Mouse (Mus musculus): ENCODE results near the gene Ndufv2. TPM values are rescaled to one million over a fixed set of nuclear protein-coding genes. Genes with fewer than 3 reads are reported as not detected.
"Not testable (repeated sequence)": the region's sequence is repeated elsewhere in the genome, so short reads cannot be mapped to it uniquely, and the experiment has no call there.

Gene Ndufv2
- polyA plus RNA-seq, 1 experiment from 2014 or later = 356 TPM

DNA sequence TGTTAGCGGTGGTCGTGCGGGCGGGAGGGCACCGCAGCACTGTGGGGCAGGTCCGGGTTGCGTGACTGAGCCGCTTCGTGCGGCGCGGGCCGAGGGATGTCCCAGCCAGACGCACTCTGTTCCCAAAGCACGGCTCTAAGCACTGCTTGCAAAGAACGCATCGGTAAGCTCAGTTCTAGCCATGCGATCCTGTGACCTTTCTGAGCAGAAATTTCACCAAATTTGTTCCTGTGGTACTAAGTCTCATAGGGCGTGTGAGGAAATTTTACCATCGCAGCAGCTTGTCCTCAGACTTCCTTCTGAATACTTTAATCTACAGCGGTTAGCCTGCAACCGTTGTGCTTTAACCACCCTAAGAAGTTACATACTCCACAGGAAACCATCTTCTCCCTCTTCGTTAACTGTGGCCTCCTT is 23.9 kb downstream of the Ndufv2 start:
- peak overlapping the region; percentile 95 for H3K4me3 ChIP-seq (ENCODE audit: low read depth, low read length)
- TF ChIP-seq CTCF (IDR thresholded peaks at IDR 0.05; ENCODE audit: low read depth) = no peak
- no peak for TF ChIP-seq EP300 (optimal IDR thresholded peaks at IDR 0.05)
- peak overlapping the region; percentile 88 for H3K4me2 ChIP-seq (replicated peaks; ENCODE audit: low read depth)
- H3K27me3 ChIP-seq (ENCODE audit: control insufficient read depth, insufficient read depth, low read length) = no peaks in the 10 kb centered on the region
- H3K36me3 ChIP-seq (ENCODE audit: control insufficient read depth, insufficient read depth, low read length) = 0 out of 2 replicates have a peak, but pooled peaks cover 6% of the 10 kb centered on the region
- peak; percentile 44 for ATAC-seq (ENCODE audit: low FRiP score, low TSS enrichment)
- H3K9ac ChIP-seq (ENCODE audit: low read length) = peak overlapping the region; percentile 73
- no peak for DNase-seq (ENCODE audit: low spot score)
- no peaks in the 10 kb centered on the region for H3K9me3 ChIP-seq (ENCODE audit: control insufficient read depth, low read length)
- peak overlapping the region; percentile 97 for H3K27ac ChIP-seq (replicated peaks)
- H3K4me1 ChIP-seq (replicated peaks; ENCODE audit: control insufficient read depth, insufficient read depth) = no peaks in the 10 kb centered on the region
- WGBS = 1% methylated on average over 23 of the region's 23 CpGs

DNA sequence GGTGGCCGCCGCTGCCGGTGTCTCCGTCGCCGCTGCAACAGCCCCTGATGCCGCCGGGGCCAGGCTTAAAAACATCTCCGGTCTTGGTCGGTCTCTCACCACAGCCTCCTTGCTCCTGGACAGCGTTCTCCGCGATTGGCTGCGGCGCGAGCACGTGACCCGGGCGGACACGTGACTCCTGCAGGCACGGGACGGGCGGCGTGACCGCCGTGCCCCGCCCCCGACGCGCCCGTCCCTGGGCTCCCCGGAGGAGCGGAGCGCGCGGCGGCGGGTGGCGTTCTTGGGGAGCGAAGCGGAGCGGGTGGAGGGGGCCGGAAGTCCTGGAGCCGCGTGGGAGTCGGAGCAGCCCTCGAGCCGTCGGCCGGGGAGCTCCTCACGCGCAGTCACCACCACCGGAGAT is 24.4 kb downstream of the Ndufv2 start, which contains the start of gene Ankrd12:
TSS of gene Ankrd12 (minus strand) at position 156 of the 400 bp plus-strand sequence.
- peak within 1 kb of the TSS; percentile 88 for H3K4me2 ChIP-seq (replicated peaks; ENCODE audit: low read depth)

DNA sequence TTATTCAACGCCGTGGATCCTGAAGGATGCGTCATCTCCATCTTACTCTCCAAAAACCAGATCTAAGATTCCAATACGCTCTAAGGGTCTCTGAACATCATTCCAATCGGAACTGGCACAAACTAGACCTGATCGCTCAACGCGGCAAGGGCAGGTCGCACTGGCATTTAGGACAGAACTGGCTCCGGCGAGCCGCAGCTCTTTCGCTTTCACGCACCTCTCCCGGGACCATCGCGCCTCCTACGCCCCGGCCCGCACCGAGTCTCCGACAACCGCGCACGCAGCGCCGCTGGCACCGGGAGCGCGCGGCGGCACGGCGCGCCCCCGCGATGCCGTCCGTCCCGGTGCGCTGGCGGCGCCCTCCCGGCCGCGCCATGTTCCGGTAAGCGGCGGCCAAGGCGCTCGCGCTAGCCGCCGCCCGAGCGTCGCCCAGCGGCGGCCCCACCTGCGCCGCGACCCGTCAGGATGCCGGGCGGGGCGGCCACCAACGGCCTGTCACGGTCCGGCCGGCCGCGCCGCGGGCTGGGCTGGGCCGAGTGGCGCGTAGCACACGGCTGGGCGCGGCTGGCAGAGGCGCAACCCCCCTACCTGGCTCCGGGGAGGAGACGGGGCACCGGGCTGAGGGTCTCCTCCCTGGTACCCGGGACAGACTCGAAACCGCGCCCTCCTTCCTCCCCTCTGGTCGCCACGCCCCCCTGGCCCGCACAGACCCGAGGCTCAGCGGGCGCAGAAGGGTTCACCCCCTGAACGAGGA is 25.0 kb downstream of the Ndufv2 start:
- H3K36me3 ChIP-seq (ENCODE audit: control insufficient read depth, insufficient read depth, low read length) = 0 out of 2 replicates have a peak, but pooled peaks cover 6% of the 10 kb centered on the region
- H3K9me3 ChIP-seq (ENCODE audit: control insufficient read depth, low read length) = no peaks in the 10 kb centered on the region
- H3K9ac ChIP-seq (ENCODE audit: low read length) = peak overlapping the region; percentile 83
- ATAC-seq (ENCODE audit: low FRiP score, low TSS enrichment) (peak; percentile 85), DNase-seq (ENCODE audit: low spot score) (no peak)
- H3K4me2 ChIP-seq (replicated peaks; ENCODE audit: low read depth) = peak overlapping the region; percentile 88
- H3K4me1 ChIP-seq (replicated peaks; ENCODE audit: control insufficient read depth, insufficient read depth) = no peaks in the 10 kb centered on the region
- no peaks in the 10 kb centered on the region for H3K27me3 ChIP-seq (ENCODE audit: control insufficient read depth, insufficient read depth, low read length)
- TF ChIP-seq CTCF (IDR thresholded peaks at IDR 0.05; ENCODE audit: low read depth) (no peak), EP300 (optimal IDR thresholded peaks at IDR 0.05) (no peak)
- H3K4me3 ChIP-seq (ENCODE audit: low read depth, low read length) = peak overlapping the region; percentile 95
- whole genome bisulfite sequencing = under 1% methylated on average over 71 of the region's 95 CpGs
- H3K27ac ChIP-seq (replicated peaks) = peak overlapping the region; percentile 97

More for the DNA sequence above, 24.4 kb downstream of the Ndufv2 start, which contains the start of gene Ankrd12:
- DNase-seq (ENCODE audit: low spot score) (peak; percentile 97), ATAC-seq (ENCODE audit: low FRiP score, low TSS enrichment) (peak; percentile 98)
- Histone ChIP-seq H3K4me1 (replicated peaks; ENCODE audit: control insufficient read depth, insufficient read depth) (no peaks in the 10 kb centered on the region), H3K9me3 (ENCODE audit: control insufficient read depth, low read length) (no peaks in the 10 kb centered on the region), H3K4me3 (ENCODE audit: low read depth, low read length) (peak within 1 kb of the TSS; percentile 95), H3K27ac (replicated peaks) (peak within 1 kb of the TSS; percentile 97), H3K27me3 (ENCODE audit: control insufficient read depth, insufficient read depth, low read length) (no peaks in the 10 kb centered on the region), H3K9ac (ENCODE audit: low read length) (peak within 1 kb of the TSS; percentile 83), H3K36me3 (ENCODE audit: control insufficient read depth, insufficient read depth, low read length) (0 out of 2 replicates have a peak, but pooled peaks cover 6% of the 10 kb centered on the region)
- 3% methylated on average over 46 of the region's 53 CpGs for WGBS
- TF ChIP-seq CTCF (IDR thresholded peaks at IDR 0.05; ENCODE audit: low read depth) (no peak), EP300 (optimal IDR thresholded peaks at IDR 0.05) (no peak)

DNA sequence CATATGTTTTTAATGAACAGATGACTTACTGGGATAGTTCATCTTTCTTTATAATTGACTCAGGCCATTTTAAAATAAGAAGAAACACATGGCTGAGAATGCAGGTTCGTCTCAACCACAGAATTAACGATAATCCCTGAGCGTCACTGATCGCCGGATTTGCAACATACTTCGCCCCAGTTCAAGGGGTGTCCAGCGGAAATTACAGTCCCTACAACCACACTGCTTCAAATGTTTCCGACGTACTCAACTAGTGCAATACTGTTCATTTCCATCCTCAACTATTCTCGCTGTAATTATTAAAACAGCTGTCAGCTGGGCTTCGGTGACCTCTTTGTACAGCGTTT is 25.6 kb downstream of the Ndufv2 start:
- H3K4me2 ChIP-seq (replicated peaks; ENCODE audit: low read depth) = peak overlapping the region; percentile 88
- 3% methylated on average over 12 of the region's 12 CpGs for WGBS
- 0 out of 2 replicates have a peak, but pooled peaks cover 3% of the 10 kb centered on the region for H3K36me3 ChIP-seq (ENCODE audit: control insufficient read depth, insufficient read depth, low read length)
- H3K4me1 ChIP-seq (replicated peaks; ENCODE audit: control insufficient read depth, insufficient read depth) = no peaks in the 10 kb centered on the region
- ATAC-seq (ENCODE audit: low FRiP score, low TSS enrichment) (no peak), DNase-seq (ENCODE audit: low spot score) (no peak)
- H3K4me3 ChIP-seq (ENCODE audit: low read depth, low read length) = peak overlapping the region; percentile 95
- TF ChIP-seq CTCF (IDR thresholded peaks at IDR 0.05; ENCODE audit: low read depth) (no peak), EP300 (optimal IDR thresholded peaks at IDR 0.05) (no peak)
- H3K27me3 ChIP-seq (ENCODE audit: control insufficient read depth, insufficient read depth, low read length) = no peaks in the 10 kb centered on the region
- H3K9me3 ChIP-seq (ENCODE audit: control insufficient read depth, low read length) = no peaks in the 10 kb centered on the region
- H3K9ac ChIP-seq (ENCODE audit: low read length) = peak overlapping the region; percentile 83
- peak overlapping the region; percentile 97 for H3K27ac ChIP-seq (replicated peaks)

DNA sequence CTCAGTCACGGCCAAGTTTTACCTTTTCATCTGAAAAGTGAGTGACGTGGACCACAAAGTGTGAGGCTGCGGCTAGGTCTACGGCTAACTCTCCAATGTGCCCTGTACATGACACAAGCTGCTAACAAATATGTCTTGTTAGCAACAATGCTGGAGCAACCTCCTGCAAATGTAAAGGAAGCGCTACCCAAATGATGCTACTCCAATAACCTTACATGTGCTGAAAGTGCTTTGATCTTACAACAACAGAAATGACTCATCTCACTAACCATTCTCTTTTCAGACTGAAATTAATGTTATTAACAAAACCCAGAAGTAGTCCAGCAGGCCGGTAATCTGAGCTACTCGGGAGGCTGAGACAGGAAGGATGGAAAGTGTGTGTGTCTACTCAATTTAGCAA is 27.4 kb downstream of the Ndufv2 start:
- no peaks in the 10 kb centered on the region for H3K27me3 ChIP-seq (ENCODE audit: control insufficient read depth, insufficient read depth, low read length)
- H3K36me3 ChIP-seq (ENCODE audit: control insufficient read depth, insufficient read depth, low read length) = no peaks in the 10 kb centered on the region
- no peaks in the 10 kb centered on the region for H3K9me3 ChIP-seq (ENCODE audit: control insufficient read depth, low read length)
- H3K4me2 ChIP-seq (replicated peaks; ENCODE audit: low read depth) = no peak overlapping the region
- ATAC-seq (ENCODE audit: low FRiP score, low TSS enrichment) = no peak
- WGBS = 86% methylated on average over 7 of the region's 7 CpGs
- H3K4me1 ChIP-seq (replicated peaks; ENCODE audit: control insufficient read depth, insufficient read depth) = no peaks in the 10 kb centered on the region
- no peak for DNase-seq (ENCODE audit: low spot score)
- no peak overlapping the region for H3K27ac ChIP-seq (replicated peaks)
- TF ChIP-seq CTCF (IDR thresholded peaks at IDR 0.05; ENCODE audit: low read depth) (no peak), EP300 (optimal IDR thresholded peaks at IDR 0.05) (no peak)
- no peak overlapping the region for H3K4me3 ChIP-seq (ENCODE audit: low read depth, low read length)
- no peak overlapping the region for H3K9ac ChIP-seq (ENCODE audit: low read length)

DNA sequence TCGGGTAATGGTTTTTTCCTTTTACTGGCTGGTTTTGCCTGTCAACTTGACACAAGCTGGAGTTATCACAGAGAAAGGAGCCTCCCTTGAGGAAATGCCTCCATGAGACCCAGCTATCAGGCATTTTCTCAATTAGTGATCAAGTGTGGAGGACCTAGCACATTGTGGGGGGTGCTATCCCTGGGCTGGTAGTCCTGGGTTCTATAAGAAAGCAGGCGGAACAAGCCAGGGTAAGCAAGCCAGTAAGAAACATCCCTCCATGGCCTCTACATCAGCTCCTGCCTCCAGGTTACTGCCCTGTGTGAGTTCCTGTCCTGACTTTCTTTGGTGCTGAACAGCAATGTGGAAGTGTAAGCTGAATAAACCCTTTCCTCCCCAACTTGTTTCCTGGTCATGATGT is 32.3 kb downstream of the Ndufv2 start:
- WGBS = 91% methylated on average over 2 of the region's 2 CpGs
- H3K27me3 ChIP-seq (ENCODE audit: control insufficient read depth, insufficient read depth, low read length); ATAC-seq (ENCODE audit: low FRiP score, low TSS enrichment); DNase-seq (ENCODE audit: low spot score); H3K36me3 ChIP-seq (ENCODE audit: control insufficient read depth, insufficient read depth, low read length); H3K27ac ChIP-seq (replicated peaks); H3K4me1 ChIP-seq (replicated peaks; ENCODE audit: control insufficient read depth, insufficient read depth); H3K9me3 ChIP-seq (ENCODE audit: control insufficient read depth, low read length); H3K4me2 ChIP-seq (replicated peaks; ENCODE audit: low read depth); H3K4me3 ChIP-seq (ENCODE audit: low read depth, low read length); H3K9ac ChIP-seq (ENCODE audit: low read length): not testable (repeated sequence)

Measured in stomach, postnatal 0 days (tissue).